Mouse (Mus musculus) kidney, postnatal 0 days (tissue): ENCODE measurements at regions not wholly inside any gene's neighbourhood (a gene's known extent, or its start where the extent isn't known, plus 50 kb on each side); places are given as distances from the start of the nearest gene placed in this dataset.
A peak's percentile ranks its signal among the peaks of the same experiment; 100 is the strongest.

Source experiments
- ATAC-seq: fragments of 200-750 bp; cut with Nextera tagmentation; replicated peaks from 2 replicates; pipeline ENCODE4 v1.8.0; 2017; ENCODE audit warnings: low read depth, moderate number of reproducible peaks, moderate TSS enrichment, moderate library complexity; ENCODE audit not compliant: low FRiP score
- DNase-seq: peaks from one replicate; pipeline ENCODE4 v3.0.0-alpha.2; 2016; ENCODE audit warnings: low spot score
- H3K27ac ChIP-seq: fragments of 300-500 bp; sonication (generic); 2 replicates; pipeline ENCODE4 v1.5.1; 2014; ENCODE audit warnings: mild to moderate bottlenecking
- H3K27me3 ChIP-seq: fragments of 300-500 bp; sonication (generic); 2 replicates; pipeline ENCODE4 v1.6.1; 2014; ENCODE audit warnings: low read length, mixed read lengths; ENCODE audit not compliant: insufficient read depth
- H3K36me3 ChIP-seq: fragments of 300-500 bp; sonication (generic); 2 replicates; pipeline ENCODE4 v1.6.1; 2014; ENCODE audit warnings: low read length, mixed read lengths; ENCODE audit not compliant: insufficient read depth
- H3K4me1 ChIP-seq: fragments of 300-500 bp; sonication (generic); replicated peaks from 2 replicates; pipeline ENCODE4 v1.6.1; 2014; ENCODE audit warnings: antibody characterized with exemption, low read length, mixed read lengths; ENCODE audit not compliant: insufficient read depth
- H3K4me2 ChIP-seq: fragments of 300-500 bp; sonication (generic); 2 replicates; pipeline ENCODE4 v1.6.1; 2014; ENCODE audit warnings: mild to moderate bottlenecking, low read length, moderate library complexity, mixed read lengths
- H3K4me3 ChIP-seq: fragments of 300-500 bp; sonication (generic); replicated peaks from 2 replicates; pipeline ENCODE4 v1.5.1; 2014; ENCODE audit warnings: low read depth, low read length
- H3K9ac ChIP-seq: fragments of 300-500 bp; sonication (generic); 2 replicates; pipeline ENCODE4 v1.6.1; 2014; ENCODE audit warnings: low read depth, low read length
- H3K9me3 ChIP-seq: fragments of 300-500 bp; sonication (generic); replicated peaks from 2 replicates; pipeline ENCODE4 v1.6.1; 2016; ENCODE audit warnings: low read length, inconsistent platforms, mixed read lengths
- CTCF ChIP-seq: IDR thresholded peaks from 2 replicates; pipeline ENCODE4 v1.5.1; 2016; ENCODE audit warnings: antibody characterized with exemption, low read depth, mild to moderate bottlenecking, moderate library complexity
- WGBS: fragments of 180-500 bp; shearing (Covaris S2); extraction: QIAGEN DNeasy Blood & Tissue Kit; methylation state at CpG from one replicate; pipeline ENCODE4 v1.1.7; 2014; 5-methylcytosine and 5-hydroxymethylcytosine counted together

DNA sequence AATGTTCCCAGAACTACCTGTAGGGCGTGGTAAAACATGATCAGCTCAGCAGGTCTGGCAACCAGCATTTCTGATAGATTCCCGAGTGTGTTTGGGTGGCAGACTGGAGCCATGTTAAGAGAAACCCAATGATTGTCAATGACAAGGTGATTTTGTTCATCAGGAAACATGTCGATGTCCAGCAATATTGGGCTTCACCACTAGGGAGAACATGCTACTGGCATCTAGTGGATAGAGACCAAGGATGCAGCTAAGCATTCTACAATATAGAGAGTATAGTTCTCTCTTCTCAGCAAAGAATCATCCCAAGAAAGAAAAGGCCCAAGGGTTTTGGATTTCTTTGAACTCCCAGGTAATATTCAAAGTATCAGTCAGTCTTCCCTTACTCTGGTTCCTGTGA, 333.5 kb downstream of the Fam49a start:
- Histone ChIP-seq H3K36me3 (no peaks in the 10 kb centered on the region), H3K9me3 (no peaks in the 10 kb centered on the region), H3K4me3 (no peak overlapping the region), H3K4me1 (no peaks in the 10 kb centered on the region), H3K9ac (no peak overlapping the region), H3K4me2 (no peak overlapping the region), H3K27ac (no peak overlapping the region), H3K27me3 (no peaks in the 10 kb centered on the region)
- WGBS, result 88% methylated on average over 3 of the region's 3 CpGs
- DNase-seq, result no peak
- TF ChIP-seq CTCF, result peak; percentile 48
- no peak for ATAC-seq

DNA sequence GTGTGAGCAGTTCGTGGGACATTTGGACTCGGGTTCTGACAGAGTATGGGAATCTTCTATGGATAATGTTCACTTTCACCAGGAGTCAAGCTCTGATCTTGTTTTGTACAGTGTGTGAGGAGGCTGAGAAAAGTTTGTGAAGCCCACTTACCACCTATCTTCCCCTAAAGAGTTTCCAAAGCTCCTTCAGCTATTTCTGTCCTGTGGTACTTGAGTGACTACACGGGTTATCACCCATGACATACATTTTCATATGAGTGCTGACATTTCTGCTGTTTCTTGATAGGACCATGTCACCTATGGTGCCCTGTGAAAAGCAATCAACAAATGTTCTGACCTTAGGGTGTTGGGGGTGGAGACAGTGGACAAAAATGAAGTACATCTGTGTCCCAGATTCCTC, 332.6 kb downstream of the Fam49a start:
- Histone ChIP-seq H3K4me3 (no peak overlapping the region), H3K27ac (no peak overlapping the region), H3K27me3 (no peaks in the 10 kb centered on the region), H3K4me2 (no peak overlapping the region), H3K9me3 (no peaks in the 10 kb centered on the region), H3K9ac (no peak overlapping the region), H3K4me1 (no peaks in the 10 kb centered on the region), H3K36me3 (no peaks in the 10 kb centered on the region)
- TF ChIP-seq CTCF, result no peak
- 94% methylated on average over 3 of the region's 3 CpGs for WGBS
- ATAC-seq, result no peak
- DNase-seq, result no peak

DNA sequence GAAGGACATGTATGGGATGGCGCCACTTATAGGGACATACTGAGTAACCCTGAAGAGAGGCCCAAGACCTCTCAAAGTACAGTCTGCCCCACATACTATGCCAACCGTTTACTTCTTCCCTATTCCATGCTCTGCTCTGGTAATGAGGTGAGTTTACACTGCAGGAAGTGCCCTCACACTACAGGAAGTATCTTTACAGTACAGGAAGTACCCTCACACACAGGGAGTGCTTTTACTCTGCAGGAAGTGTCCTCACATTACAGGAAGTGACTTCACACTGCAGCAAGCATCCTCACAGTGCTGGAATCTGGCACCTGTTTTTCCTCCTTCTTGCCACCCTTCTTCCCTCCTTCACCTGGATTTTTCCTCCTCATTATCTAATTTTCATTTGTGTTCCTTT, 331.4 kb downstream of the Fam49a start:
- ATAC-seq, result no peak
- WGBS, result 93% methylated on average over 2 of the region's 2 CpGs
- H3K27ac ChIP-seq, result no peak overlapping the region
- H3K36me3 ChIP-seq, result no peaks in the 10 kb centered on the region
- H3K4me2 ChIP-seq, result no peak overlapping the region
- no peaks in the 10 kb centered on the region for H3K4me1 ChIP-seq
- no peaks in the 10 kb centered on the region for H3K27me3 ChIP-seq
- DNase-seq, result no peak
- no peak overlapping the region for H3K4me3 ChIP-seq
- no peak overlapping the region for H3K9ac ChIP-seq
- no peak for TF ChIP-seq CTCF
- no peaks in the 10 kb centered on the region for H3K9me3 ChIP-seq

DNA sequence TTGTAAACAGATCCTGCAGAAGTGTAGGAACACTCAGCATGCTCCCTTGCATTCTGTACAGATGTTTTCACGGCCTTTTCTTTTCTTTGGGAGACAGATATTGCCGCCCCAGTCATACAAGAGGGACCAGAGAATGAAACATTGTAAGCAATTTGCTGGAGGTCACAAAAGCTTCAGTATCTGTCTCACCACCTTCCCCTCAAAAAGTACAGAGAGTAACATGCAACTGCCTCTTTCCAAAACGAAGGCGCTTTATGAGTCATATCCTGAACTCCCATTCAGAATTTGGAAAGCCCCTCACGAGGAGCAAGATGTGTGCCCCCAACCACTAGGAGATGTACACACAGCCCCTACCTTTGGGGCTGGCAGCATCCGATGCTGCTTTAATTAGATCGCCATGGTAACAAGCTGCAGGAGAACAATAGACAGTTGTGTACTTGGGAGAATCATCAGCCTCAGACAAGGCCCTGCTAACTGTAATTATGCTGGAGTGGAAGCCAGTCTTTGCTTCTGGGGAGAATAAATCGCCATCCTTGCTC, 328.9 kb downstream of the Fam49a start:
- H3K4me3 ChIP-seq, result no peak overlapping the region
- no peaks in the 10 kb centered on the region for H3K36me3 ChIP-seq
- H3K27me3 ChIP-seq, result no peaks in the 10 kb centered on the region
- DNase-seq, result no peak
- no peak for ATAC-seq
- no peak for TF ChIP-seq CTCF
- H3K4me1 ChIP-seq, result no peaks in the 10 kb centered on the region
- H3K9me3 ChIP-seq, result no peaks in the 10 kb centered on the region
- no peak overlapping the region for H3K4me2 ChIP-seq
- H3K27ac ChIP-seq, result no peak overlapping the region
- no peak overlapping the region for H3K9ac ChIP-seq
- 66% methylated on average over 8 of the region's 8 CpGs for WGBS

DNA sequence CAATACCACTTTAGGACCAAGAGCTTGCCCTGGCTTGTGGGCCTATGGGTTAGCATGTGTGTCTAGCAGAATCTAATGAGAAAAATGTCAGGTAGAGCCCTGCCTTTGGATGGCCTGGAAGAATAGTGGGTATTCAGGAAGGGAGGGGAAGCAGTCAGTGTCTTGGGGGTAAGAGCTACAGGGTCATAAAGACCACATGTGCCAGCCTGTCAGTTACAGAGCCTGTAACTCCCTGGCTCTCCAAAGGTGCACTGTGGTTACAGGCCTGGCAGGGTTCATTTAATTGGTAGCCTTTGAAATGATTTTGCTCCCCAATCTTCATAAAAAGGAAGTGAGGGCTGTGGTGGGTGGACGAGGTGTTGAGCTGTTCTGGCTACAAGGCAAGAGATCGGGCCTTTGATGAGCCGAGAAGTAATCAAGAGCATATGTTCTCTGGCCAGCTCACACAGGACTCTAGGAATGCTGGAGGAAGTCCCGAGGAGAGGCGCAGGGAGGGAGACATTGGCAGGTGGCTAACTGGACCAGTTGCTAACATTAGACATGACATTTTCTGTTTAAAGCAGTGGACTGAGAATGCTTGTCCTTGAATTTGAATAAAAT, 326.9 kb downstream of the Fam49a start:
- no peaks in the 10 kb centered on the region for H3K4me1 ChIP-seq
- H3K27me3 ChIP-seq, result no peaks in the 10 kb centered on the region
- no peak overlapping the region for H3K4me2 ChIP-seq
- no peak for ATAC-seq
- WGBS, result 41% methylated on average over 5 of the region's 5 CpGs
- no peak overlapping the region for H3K27ac ChIP-seq
- H3K9ac ChIP-seq, result no peak overlapping the region
- no peaks in the 10 kb centered on the region for H3K9me3 ChIP-seq
- no peak for TF ChIP-seq CTCF
- DNase-seq, result no peak
- no peak overlapping the region for H3K4me3 ChIP-seq
- no peaks in the 10 kb centered on the region for H3K36me3 ChIP-seq

DNA sequence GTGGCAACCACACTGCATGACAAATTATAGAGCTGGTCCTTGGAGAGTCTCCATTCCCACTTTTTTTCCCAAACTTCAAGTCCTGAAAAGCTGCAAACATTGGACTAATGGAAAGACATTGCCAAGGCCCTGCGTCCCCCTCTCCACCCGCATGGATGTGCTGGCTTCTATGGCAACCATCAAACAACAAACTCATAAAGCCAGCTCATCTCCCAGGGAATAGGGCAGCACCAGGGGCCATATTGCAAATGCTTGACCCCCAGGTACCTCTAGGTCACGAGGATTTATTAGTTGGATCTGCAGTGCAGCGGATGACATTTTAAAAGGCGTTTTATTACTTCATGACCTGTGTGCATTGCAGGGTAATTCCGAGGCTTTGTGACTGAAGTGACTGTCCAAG, 324.5 kb downstream of the Fam49a start:
- no peak overlapping the region for H3K9ac ChIP-seq
- H3K27me3 ChIP-seq, result no peaks in the 10 kb centered on the region
- H3K36me3 ChIP-seq, result no peaks in the 10 kb centered on the region
- H3K4me2 ChIP-seq, result no peak overlapping the region
- TF ChIP-seq CTCF, result no peak
- DNase-seq (no peak), ATAC-seq (no peak)
- no peaks in the 10 kb centered on the region for H3K9me3 ChIP-seq
- H3K27ac ChIP-seq, result no peak overlapping the region
- H3K4me3 ChIP-seq, result no peak overlapping the region
- WGBS, result 44% methylated on average over 6 of the region's 6 CpGs
- 0 out of 2 replicates have a peak, but pooled peaks cover under 1% of the 10 kb centered on the region for H3K4me1 ChIP-seq
